Mouse (Mus musculus): ENCODE measurements around the gene Zgrf1.

GRCm38 (mm10) chr3:127630735-127631372 is 77.6 kb downstream of the Zgrf1 start:
- TF ChIP-seq CTCF (IDR thresholded peaks at IDR 0.05; ENCODE audit: low read depth) (no peak), EP300 (optimal IDR thresholded peaks at IDR 0.05) (no peak)

All from stomach, postnatal 0 days (tissue).